Mouse (Mus musculus) liver, embryonic 15.5 days (tissue): ENCODE results near the gene Mark4. TPM values are rescaled to one million over a fixed set of nuclear protein-coding genes. Genes with fewer than 3 reads are reported as not detected.

Experiments used
- ATAC-seq: fragments of 200-750 bp; cut with Nextera tagmentation; 2 replicates; pipeline ENCODE4 v1.8.0; 2017; ENCODE audit warnings: moderate number of reproducible peaks, mild to moderate bottlenecking, moderate library complexity; ENCODE audit not compliant: insufficient read depth
- H3K27ac ChIP-seq: fragments of 300-500 bp; sonication (generic); replicated peaks from 2 replicates; pipeline ENCODE4 v1.5.1; 2015; ENCODE audit warnings: mild to moderate bottlenecking, inconsistent platforms
- H3K27me3 ChIP-seq: fragments of 300-500 bp; sonication (generic); 2 replicates; pipeline ENCODE4 v1.6.1; 2015; ENCODE audit warnings: mild to moderate bottlenecking, inconsistent platforms
- H3K36me3 ChIP-seq: fragments of 300-500 bp; sonication (generic); replicated peaks from 2 replicates; pipeline ENCODE4 v1.6.1; 2015; ENCODE audit warnings: moderate library complexity, mild to moderate bottlenecking, inconsistent platforms
- H3K4me1 ChIP-seq: fragments of 300-500 bp; sonication (generic); replicated peaks from 2 replicates; pipeline ENCODE4 v1.6.1; 2015; ENCODE audit warnings: inconsistent platforms
- H3K4me2 ChIP-seq: fragments of 300-500 bp; sonication (generic); 2 replicates; pipeline ENCODE4 v1.6.1; 2015; ENCODE audit warnings: moderate library complexity, mild to moderate bottlenecking, inconsistent platforms
- H3K4me3 ChIP-seq: fragments of 300-500 bp; sonication (generic); replicated peaks from 2 replicates; pipeline ENCODE4 v1.5.1; 2015; ENCODE audit warnings: mild to moderate bottlenecking, inconsistent platforms
- H3K9ac ChIP-seq: fragments of 300-500 bp; sonication (generic); 2 replicates; pipeline ENCODE4 v1.6.1; 2015; ENCODE audit warnings: moderate library complexity, mild to moderate bottlenecking, inconsistent platforms
- H3K9me3 ChIP-seq: fragments of 300-500 bp; sonication (generic); replicated peaks from 2 replicates; pipeline ENCODE4 v1.6.1; 2016; ENCODE audit warnings: inconsistent platforms
- WGBS: fragments of 180-500 bp; shearing (Covaris S2); methylation state at CpG from one replicate; pipeline ENCODE4 v1.1.7; 2015; ENCODE audit warnings: mixed read lengths; ENCODE audit not compliant: insufficient replicate concordance; 5-methylcytosine and 5-hydroxymethylcytosine counted together
- polyA plus RNA-seq: library from polyadenylated mRNA; unstranded; fragments of >200 nt; fragmentation: Nextera tagmentation; extraction: Ambion mirVana; gene quantifications from 2 replicates; pipeline ENCODE4 v1.2.1, GENCODE M21; 2015

Mark4 gene
- polyA plus RNA-seq, 1 experiment from 2014 or later: 1.2 TPM

- no peak overlapping the region for H3K4me3 ChIP-seq
- WGBS: 56% methylated on average over 3 of the region's 3 CpGs
- ATAC-seq: no peak
- no peaks in the 10 kb centered on the region for H3K36me3 ChIP-seq
- no peak overlapping the region for H3K4me2 ChIP-seq
- H3K4me1 ChIP-seq: no peaks in the 10 kb centered on the region
- peaks cover 53% of the 10 kb centered on the region for H3K27me3 ChIP-seq
- H3K27ac ChIP-seq: no peak overlapping the region
- no peaks in the 10 kb centered on the region for H3K9me3 ChIP-seq
- H3K9ac ChIP-seq: no peak overlapping the region
Measured at GRCm38 (mm10) chr7:19413525-19413924, 45.1 kb downstream of the Mark4 start.

DNA sequence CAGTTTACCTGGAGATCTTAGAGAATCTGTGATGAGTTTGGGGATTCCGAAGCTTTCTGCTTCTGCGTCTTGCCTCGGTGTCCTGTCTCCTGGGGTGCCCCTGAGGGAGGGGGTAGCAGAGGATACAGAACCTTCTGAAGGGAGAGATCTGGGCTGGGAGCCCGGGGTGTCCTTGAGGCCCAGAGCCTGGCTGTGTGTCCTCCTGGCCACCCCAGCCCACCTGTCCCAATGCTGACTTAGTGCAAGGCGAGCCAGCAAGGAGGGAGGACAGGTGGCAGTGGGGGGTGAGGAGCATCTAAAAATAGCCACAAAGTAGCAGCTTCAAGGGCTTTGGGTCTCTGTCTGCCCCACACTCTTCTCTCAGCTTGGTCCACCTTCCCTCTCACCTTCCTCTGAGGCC lies 46.8 kb downstream of the Mark4 start:
- ATAC-seq: no peak

DNA sequence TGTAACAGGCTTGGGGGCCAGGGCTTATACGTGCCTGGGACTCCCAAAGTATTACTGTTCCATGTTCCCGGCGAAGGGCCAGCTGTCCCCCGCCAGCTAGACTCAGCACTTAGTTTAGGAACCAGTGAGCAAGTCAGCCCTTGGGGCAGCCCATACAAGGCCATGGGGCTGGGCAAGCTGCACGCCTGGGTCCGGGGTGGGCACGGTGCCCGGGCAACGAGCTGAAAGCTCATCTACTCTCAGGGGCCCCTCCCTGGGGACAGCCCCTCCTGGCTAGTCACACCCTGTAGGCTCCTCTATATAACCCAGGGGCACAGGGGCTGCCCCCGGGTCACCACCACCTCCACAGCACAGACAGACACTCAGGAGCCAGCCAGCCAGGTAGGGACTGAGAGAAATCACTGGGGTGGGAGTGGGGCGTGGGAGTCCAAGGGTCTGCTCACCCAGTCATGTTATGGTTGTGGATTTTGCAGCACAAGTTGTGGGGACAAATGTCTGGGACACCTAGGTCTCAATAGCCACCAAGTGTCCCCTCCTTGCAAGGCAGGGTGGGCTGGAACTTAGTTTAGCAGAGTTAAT lies 47.8 kb downstream of the Mark4 start:
- H3K9ac ChIP-seq: no peak overlapping the region
- H3K9me3 ChIP-seq: no peaks in the 10 kb centered on the region
- H3K4me3 ChIP-seq: no peak overlapping the region
- no peak for ATAC-seq
- H3K27ac ChIP-seq: no peak overlapping the region
- H3K4me2 ChIP-seq: no peak overlapping the region
- peaks cover 1% of the 10 kb centered on the region for H3K4me1 ChIP-seq
- 69% methylated on average over 11 of the region's 11 CpGs for WGBS
- no peaks in the 10 kb centered on the region for H3K36me3 ChIP-seq
- peaks cover 38% of the 10 kb centered on the region for H3K27me3 ChIP-seq

More for the DNA sequence above, 46.8 kb downstream of the Mark4 start:
- 69% methylated on average over 5 of the region's 5 CpGs for WGBS
- Histone ChIP-seq H3K4me2 (no peak overlapping the region), H3K36me3 (no peaks in the 10 kb centered on the region), H3K4me3 (no peak overlapping the region), H3K27ac (no peak overlapping the region), H3K9me3 (no peaks in the 10 kb centered on the region), H3K9ac (no peak overlapping the region), H3K27me3 (peaks cover 41% of the 10 kb centered on the region), H3K4me1 (no peaks in the 10 kb centered on the region)

- 32% methylated on average over 6 of the region's 6 CpGs for WGBS
- ATAC-seq: no peak
- peaks cover 6% of the 10 kb centered on the region for H3K4me1 ChIP-seq
- no peaks in the 10 kb centered on the region for H3K36me3 ChIP-seq
- no peak overlapping the region for H3K4me3 ChIP-seq
- H3K9ac ChIP-seq: no peak overlapping the region
- H3K4me2 ChIP-seq: no peak overlapping the region
- no peak overlapping the region for H3K27ac ChIP-seq
- no peaks in the 10 kb centered on the region for H3K9me3 ChIP-seq
- H3K27me3 ChIP-seq: peaks cover 38% of the 10 kb centered on the region
Measured at GRCm38 (mm10) chr7:19409753-19410152, 48.9 kb downstream of the Mark4 start.

GRCm38 (mm10) chr7:19405417-19405816 lies 53.2 kb downstream of the Mark4 start:
- H3K9ac ChIP-seq: no peak overlapping the region
- ATAC-seq: peak; percentile 30; the same call in 1 of the 2 replicates

GRCm38 (mm10) chr7:19404476-19404875 lies 54.1 kb downstream of the Mark4 start, which contains the start of gene Ckm:
Ckm (plus strand) TSS chr7:19404776.
- Histone ChIP-seq H3K4me2 (peak within 1 kb of the TSS; percentile 81), H3K9ac (peak within 1 kb of the TSS; percentile 15; the same call in 1 of the 2 replicates), H3K4me1 (peaks cover 23% of the 10 kb centered on the region), H3K4me3 (peak within 1 kb of the TSS; percentile 55), H3K36me3 (no peaks in the 10 kb centered on the region), H3K9me3 (no peaks in the 10 kb centered on the region; the same call in 1 of the 2 replicates), H3K27me3 (peaks cover 72% of the 10 kb centered on the region), H3K27ac (no peak within 1 kb of the TSS)
- no peak for ATAC-seq
- 40% methylated on average over 7 of the region's 7 CpGs for WGBS

More at GRCm38 (mm10) chr7:19405417-19405816, 53.2 kb downstream of the Mark4 start:
- Histone ChIP-seq H3K27me3 (peaks cover 72% of the 10 kb centered on the region), H3K4me3 (no peak overlapping the region), H3K9me3 (no peaks in the 10 kb centered on the region; the same call in 1 of the 2 replicates), H3K4me2 (peak overlapping the region; percentile 49), H3K27ac (no peak overlapping the region), H3K4me1 (peaks cover 18% of the 10 kb centered on the region), H3K36me3 (no peaks in the 10 kb centered on the region)
- WGBS: 2% methylated on average over 19 of the region's 19 CpGs

- no peak within 1 kb of the TSS for H3K27ac ChIP-seq
- peak within 1 kb of the TSS; percentile 15; the same call in 1 of the 2 replicates for H3K9ac ChIP-seq
- H3K4me3 ChIP-seq: peak within 1 kb of the TSS; percentile 55
- H3K4me1 ChIP-seq: peaks cover 27% of the 10 kb centered on the region
- peaks cover 79% of the 10 kb centered on the region for H3K27me3 ChIP-seq
- no peaks in the 10 kb centered on the region for H3K36me3 ChIP-seq
- no peaks in the 10 kb centered on the region; the same call in 1 of the 2 replicates for H3K9me3 ChIP-seq
- peak; percentile 65 for ATAC-seq
- WGBS: under 1% methylated on average over 62 of the region's 62 CpGs
- peak within 1 kb of the TSS; percentile 81 for H3K4me2 ChIP-seq
Measured at GRCm38 (mm10) chr7:19403731-19404296, 54.8 kb downstream of the Mark4 start, which contains the start of gene Klc3. Klc3 (minus strand) TSS chr7:19404104.

- no peak for ATAC-seq
- no peaks in the 10 kb centered on the region; the same call in 1 of the 2 replicates for H3K9me3 ChIP-seq
- H3K4me2 ChIP-seq: no peak overlapping the region
- no peak overlapping the region for H3K27ac ChIP-seq
- H3K36me3 ChIP-seq: no peaks in the 10 kb centered on the region
- H3K27me3 ChIP-seq: peaks cover 76% of the 10 kb centered on the region
- H3K4me1 ChIP-seq: peaks cover 27% of the 10 kb centered on the region
- H3K9ac ChIP-seq: no peak overlapping the region
- WGBS: 59% methylated on average over 9 of the region's 9 CpGs
- no peak overlapping the region for H3K4me3 ChIP-seq
Measured at GRCm38 (mm10) chr7:19402535-19403112, 56.0 kb downstream of the Mark4 start.

DNA sequence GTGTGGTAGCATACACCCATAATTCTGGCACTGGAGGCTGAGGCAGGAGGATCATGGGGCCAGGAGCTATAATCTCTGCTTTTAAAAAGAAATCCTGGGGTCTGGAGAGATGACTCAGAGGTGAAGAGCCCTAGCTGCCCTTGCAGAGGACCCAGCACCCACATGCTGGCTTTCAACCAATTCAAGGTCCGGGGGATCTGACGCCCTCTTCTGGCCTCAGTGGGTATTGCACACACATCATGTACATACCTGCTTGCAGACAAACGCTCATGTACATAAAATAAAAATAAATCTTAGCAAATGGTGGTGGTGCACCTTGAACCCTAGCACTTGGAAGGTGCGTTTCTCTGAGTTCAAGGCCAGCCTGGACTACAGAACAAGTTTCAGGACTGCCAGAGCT lies 57.7 kb downstream of the Mark4 start:
- ATAC-seq: no peak
- peaks cover 71% of the 10 kb centered on the region for H3K27me3 ChIP-seq

GRCm38 (mm10) chr7:19399496-19400280 lies 58.9 kb downstream of the Mark4 start:
- H3K4me3 ChIP-seq: peak overlapping the region; percentile 25; the same call in 1 of the 2 replicates
- no peaks in the 10 kb centered on the region; the same call in 1 of the 2 replicates for H3K9me3 ChIP-seq
- 4% methylated on average over 27 of the region's 27 CpGs for WGBS
- no peak overlapping the region for H3K27ac ChIP-seq
- H3K4me2 ChIP-seq: peak overlapping the region; percentile 55
- ATAC-seq: no peak
- H3K9ac ChIP-seq: no peak overlapping the region
- peaks cover 21% of the 10 kb centered on the region for H3K4me1 ChIP-seq
- H3K36me3 ChIP-seq: peaks cover 7% of the 10 kb centered on the region
- H3K27me3 ChIP-seq: peaks cover 58% of the 10 kb centered on the region

More for the DNA sequence above, 57.7 kb downstream of the Mark4 start:
- Histone ChIP-seq H3K27ac (no peak overlapping the region), H3K4me3 (no peak overlapping the region), H3K36me3 (no peaks in the 10 kb centered on the region), H3K9me3 (no peaks in the 10 kb centered on the region; the same call in 1 of the 2 replicates), H3K4me2 (no peak overlapping the region), H3K4me1 (peaks cover 27% of the 10 kb centered on the region), H3K9ac (no peak overlapping the region)
- 58% methylated on average over 4 of the region's 4 CpGs for WGBS
